Mouse (Mus musculus): ENCODE measurements around the gene Igsf3. TPM values are rescaled to one million over a fixed set of nuclear protein-coding genes. Genes with fewer than 3 reads are reported as not detected.

Igsf3 gene
- polyA plus RNA-seq, 1 experiment from 2014 or later: 19.8 TPM

GRCm38 (mm10) chr3:101396061-101396460 lies 19.2 kb downstream of the Igsf3 start:
- H3K4me3 ChIP-seq (ENCODE audit: low read depth, low read length): no peak overlapping the region
- H3K27ac ChIP-seq (ENCODE audit: low read depth, low read length): no peak overlapping the region
- H3K36me3 ChIP-seq (ENCODE audit: control insufficient read depth, insufficient read depth, low read length): no peaks in the 10 kb centered on the region
- no peaks in the 10 kb centered on the region for H3K27me3 ChIP-seq (ENCODE audit: control insufficient read depth, insufficient read depth, low read length)
- peaks cover 38% of the 10 kb centered on the region for H3K4me1 ChIP-seq (ENCODE audit: control insufficient read depth, insufficient read depth, low read length)
- no peak overlapping the region; the same call in 1 of the 2 replicates for H3K9ac ChIP-seq (ENCODE audit: low read length)
- no peaks in the 10 kb centered on the region for H3K9me3 ChIP-seq (ENCODE audit: control insufficient read depth, low read length)
- WGBS: 89% methylated on average over 3 of the region's 3 CpGs
- H3K4me2 ChIP-seq: no peak overlapping the region
- DNase-seq (ENCODE audit: low spot score, missing footprints) (no peak), ATAC-seq (ENCODE audit: low FRiP score) (no peak)

- H3K27me3 ChIP-seq (ENCODE audit: control insufficient read depth, insufficient read depth, low read length): no peaks in the 10 kb centered on the region
- DNase-seq (ENCODE audit: low spot score, missing footprints) (peak; percentile 79), ATAC-seq (ENCODE audit: low FRiP score) (no peak)
- no peak overlapping the region for H3K4me2 ChIP-seq
- H3K9me3 ChIP-seq (ENCODE audit: control insufficient read depth, low read length): no peaks in the 10 kb centered on the region
- H3K36me3 ChIP-seq (ENCODE audit: control insufficient read depth, insufficient read depth, low read length): no peaks in the 10 kb centered on the region
- H3K27ac ChIP-seq (ENCODE audit: low read depth, low read length): no peak overlapping the region
- no peak overlapping the region for H3K9ac ChIP-seq (ENCODE audit: low read length)
- no peak overlapping the region for H3K4me3 ChIP-seq (ENCODE audit: low read depth, low read length)
- peaks cover 38% of the 10 kb centered on the region for H3K4me1 ChIP-seq (ENCODE audit: control insufficient read depth, insufficient read depth, low read length)
- 76% methylated on average over 13 of the region's 13 CpGs for WGBS
These were observed 19.9 kb downstream of the Igsf3 start for GRCm38 (mm10) chr3:101396726-101397263.

GRCm38 (mm10) chr3:101397422-101397821 lies 20.5 kb downstream of the Igsf3 start:
- Histone ChIP-seq H3K27ac (ENCODE audit: low read depth, low read length) (no peak overlapping the region), H3K9me3 (ENCODE audit: control insufficient read depth, low read length) (no peaks in the 10 kb centered on the region), H3K27me3 (ENCODE audit: control insufficient read depth, insufficient read depth, low read length) (no peaks in the 10 kb centered on the region), H3K4me1 (ENCODE audit: control insufficient read depth, insufficient read depth, low read length) (peaks cover 38% of the 10 kb centered on the region), H3K4me3 (ENCODE audit: low read depth, low read length) (no peak overlapping the region), H3K4me2 (no peak overlapping the region), H3K9ac (ENCODE audit: low read length) (no peak overlapping the region), H3K36me3 (ENCODE audit: control insufficient read depth, insufficient read depth, low read length) (no peaks in the 10 kb centered on the region)
- no peak for ATAC-seq (ENCODE audit: low FRiP score)
- DNase-seq (ENCODE audit: low spot score, missing footprints): no peak
- 85% methylated on average over 4 of the region's 4 CpGs for WGBS

- H3K27ac ChIP-seq (ENCODE audit: low read depth, low read length): peak overlapping the region; percentile 30; the same call in 1 of the 2 replicates
- no peak overlapping the region for H3K4me3 ChIP-seq (ENCODE audit: low read depth, low read length)
- peaks cover 38% of the 10 kb centered on the region for H3K4me1 ChIP-seq (ENCODE audit: control insufficient read depth, insufficient read depth, low read length)
- no peaks in the 10 kb centered on the region for H3K36me3 ChIP-seq (ENCODE audit: control insufficient read depth, insufficient read depth, low read length)
- no peak overlapping the region for H3K4me2 ChIP-seq
- H3K9ac ChIP-seq (ENCODE audit: low read length): no peak overlapping the region
- DNase-seq (ENCODE audit: low spot score, missing footprints) (peak; percentile 90), ATAC-seq (ENCODE audit: low FRiP score) (no peak)
- no peaks in the 10 kb centered on the region for H3K9me3 ChIP-seq (ENCODE audit: control insufficient read depth, low read length)
- H3K27me3 ChIP-seq (ENCODE audit: control insufficient read depth, insufficient read depth, low read length): no peaks in the 10 kb centered on the region
- WGBS: 45% methylated on average over 12 of the region's 12 CpGs
These were observed 21.3 kb downstream of the Igsf3 start for GRCm38 (mm10) chr3:101398071-101398786.

GRCm38 (mm10) chr3:101398877-101399276 lies 22.0 kb downstream of the Igsf3 start:
- ATAC-seq (ENCODE audit: low FRiP score): no peak
- Histone ChIP-seq H3K4me1 (ENCODE audit: control insufficient read depth, insufficient read depth, low read length) (peaks cover 38% of the 10 kb centered on the region), H3K27ac (ENCODE audit: low read depth, low read length) (no peak overlapping the region), H3K9me3 (ENCODE audit: control insufficient read depth, low read length) (no peaks in the 10 kb centered on the region), H3K9ac (ENCODE audit: low read length) (no peak overlapping the region), H3K4me2 (no peak overlapping the region), H3K4me3 (ENCODE audit: low read depth, low read length) (no peak overlapping the region), H3K36me3 (ENCODE audit: control insufficient read depth, insufficient read depth, low read length) (no peaks in the 10 kb centered on the region), H3K27me3 (ENCODE audit: control insufficient read depth, insufficient read depth, low read length) (no peaks in the 10 kb centered on the region)
- WGBS: 74% methylated on average over 2 of the region's 2 CpGs
- peak; percentile 82 for DNase-seq (ENCODE audit: low spot score, missing footprints)

- H3K4me2 ChIP-seq: no peak overlapping the region
- WGBS: 61% methylated on average over 5 of the region's 5 CpGs
- no peaks in the 10 kb centered on the region for H3K36me3 ChIP-seq (ENCODE audit: control insufficient read depth, insufficient read depth, low read length)
- H3K27ac ChIP-seq (ENCODE audit: low read depth, low read length): no peak overlapping the region
- H3K27me3 ChIP-seq (ENCODE audit: control insufficient read depth, insufficient read depth, low read length): no peaks in the 10 kb centered on the region
- ATAC-seq (ENCODE audit: low FRiP score) (no peak), DNase-seq (ENCODE audit: low spot score, missing footprints) (no peak)
- no peak overlapping the region for H3K9ac ChIP-seq (ENCODE audit: low read length)
- H3K9me3 ChIP-seq (ENCODE audit: control insufficient read depth, low read length): no peaks in the 10 kb centered on the region
- peaks cover 24% of the 10 kb centered on the region for H3K4me1 ChIP-seq (ENCODE audit: control insufficient read depth, insufficient read depth, low read length)
- no peak overlapping the region for H3K4me3 ChIP-seq (ENCODE audit: low read depth, low read length)
These were observed 24.6 kb downstream of the Igsf3 start for GRCm38 (mm10) chr3:101401501-101401900.

- H3K9ac ChIP-seq (ENCODE audit: low read length): no peak overlapping the region
- H3K9me3 ChIP-seq (ENCODE audit: control insufficient read depth, low read length): no peaks in the 10 kb centered on the region
- H3K27ac ChIP-seq (ENCODE audit: low read depth, low read length): no peak overlapping the region
- peaks cover 8% of the 10 kb centered on the region for H3K4me1 ChIP-seq (ENCODE audit: control insufficient read depth, insufficient read depth, low read length)
- H3K4me2 ChIP-seq: no peak overlapping the region
- no peak overlapping the region for H3K4me3 ChIP-seq (ENCODE audit: low read depth, low read length)
- no peaks in the 10 kb centered on the region for H3K27me3 ChIP-seq (ENCODE audit: control insufficient read depth, insufficient read depth, low read length)
- ATAC-seq (ENCODE audit: low FRiP score) (no peak), DNase-seq (ENCODE audit: low spot score, missing footprints) (peak; percentile 81)
- 70% methylated on average over 13 of the region's 13 CpGs for WGBS
- no peaks in the 10 kb centered on the region for H3K36me3 ChIP-seq (ENCODE audit: control insufficient read depth, insufficient read depth, low read length)
These were observed 27.9 kb downstream of the Igsf3 start for GRCm38 (mm10) chr3:101404620-101405415.

- Histone ChIP-seq H3K4me1 (ENCODE audit: control insufficient read depth, insufficient read depth, low read length) (peaks cover 14% of the 10 kb centered on the region), H3K27me3 (ENCODE audit: control insufficient read depth, insufficient read depth, low read length) (no peaks in the 10 kb centered on the region), H3K9me3 (ENCODE audit: control insufficient read depth, low read length) (no peaks in the 10 kb centered on the region), H3K36me3 (ENCODE audit: control insufficient read depth, insufficient read depth, low read length) (no peaks in the 10 kb centered on the region), H3K4me3 (ENCODE audit: low read depth, low read length) (no peak overlapping the region), H3K4me2 (no peak overlapping the region), H3K27ac (ENCODE audit: low read depth, low read length) (no peak overlapping the region), H3K9ac (ENCODE audit: low read length) (no peak overlapping the region)
- DNase-seq (ENCODE audit: low spot score, missing footprints) (no peak), ATAC-seq (ENCODE audit: low FRiP score) (no peak)
- 87% methylated on average over 10 of the region's 10 CpGs for WGBS
These were observed 28.6 kb downstream of the Igsf3 start for GRCm38 (mm10) chr3:101405495-101405894.

GRCm38 (mm10) chr3:101406097-101406496 lies 29.2 kb downstream of the Igsf3 start:
- H3K4me2 ChIP-seq: no peak overlapping the region
- H3K36me3 ChIP-seq (ENCODE audit: control insufficient read depth, insufficient read depth, low read length): no peaks in the 10 kb centered on the region
- H3K27me3 ChIP-seq (ENCODE audit: control insufficient read depth, insufficient read depth, low read length): no peaks in the 10 kb centered on the region
- H3K9ac ChIP-seq (ENCODE audit: low read length): no peak overlapping the region
- no peaks in the 10 kb centered on the region for H3K9me3 ChIP-seq (ENCODE audit: control insufficient read depth, low read length)
- H3K27ac ChIP-seq (ENCODE audit: low read depth, low read length): no peak overlapping the region
- H3K4me3 ChIP-seq (ENCODE audit: low read depth, low read length): no peak overlapping the region
- H3K4me1 ChIP-seq (ENCODE audit: control insufficient read depth, insufficient read depth, low read length): peaks cover 14% of the 10 kb centered on the region
- DNase-seq (ENCODE audit: low spot score, missing footprints) (no peak), ATAC-seq (ENCODE audit: low FRiP score) (no peak)
- WGBS: 84% methylated on average over 3 of the region's 3 CpGs
